Mouse (Mus musculus): ENCODE measurements at regions not wholly inside any gene's neighbourhood (a gene's known extent, or its start where the extent isn't known, plus 50 kb on each side); places are given as distances from the start of the nearest gene placed in this dataset.

DNA sequence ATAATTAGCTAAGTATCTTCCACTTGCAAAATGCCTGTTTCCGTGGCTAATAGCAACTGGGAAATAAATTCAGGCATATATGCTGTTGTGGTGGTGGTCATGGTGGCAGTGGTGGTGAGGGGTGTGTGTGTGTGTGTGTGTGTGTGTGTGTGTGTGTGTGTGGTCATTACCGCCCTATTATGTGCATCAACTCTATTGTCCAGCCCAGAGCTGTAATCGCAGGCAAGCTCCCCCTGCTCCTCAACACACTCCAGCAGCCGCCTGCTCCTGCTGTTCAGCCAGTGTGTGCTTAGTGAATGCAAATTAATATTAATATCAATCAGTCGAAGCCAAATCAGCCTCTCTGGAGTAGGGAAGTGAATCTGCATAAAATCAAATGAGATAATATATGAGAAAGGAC is 152.9 kb upstream of the Zic3 start:
- H3K27ac ChIP-seq (ENCODE audit: insufficient read depth, low read depth, low read length) = no peak overlapping the region
- 73% methylated on average over 5 of the region's 5 CpGs for WGBS
- TF ChIP-seq POLR2A (IDR thresholded peaks at IDR 0.05; ENCODE audit: insufficient read depth, low read depth, low read length) (no peak), CTCF (IDR thresholded peaks at IDR 0.05; ENCODE audit: insufficient read depth, low read depth, low read length) (no peak)
- H3K4me1 ChIP-seq (ENCODE audit: control insufficient read depth, insufficient read depth, low read length) = no peaks in the 10 kb centered on the region
- no peak overlapping the region for H3K4me3 ChIP-seq (ENCODE audit: insufficient read depth, low read depth, low read length)

DNA sequence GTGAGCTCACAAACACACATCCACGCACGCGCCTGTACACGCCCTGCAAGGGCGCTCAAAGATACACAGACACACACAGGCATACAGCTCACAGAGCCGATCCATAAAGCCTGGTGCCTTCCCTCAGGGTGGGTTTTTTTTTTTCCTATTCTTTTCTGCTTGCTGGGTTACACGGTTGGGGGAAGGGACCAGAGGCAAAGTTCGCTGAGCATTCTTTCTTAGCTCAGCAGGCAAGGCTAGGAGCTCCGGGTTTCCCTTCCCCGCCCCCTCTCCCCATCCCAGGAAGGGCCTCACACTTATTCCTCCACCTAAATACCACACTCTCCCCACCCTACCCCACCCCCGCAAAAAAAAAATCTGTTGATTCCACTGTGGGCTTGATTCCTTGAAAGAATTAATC is 105.8 kb upstream of the Zic3 start:
- Histone ChIP-seq H3K27ac (ENCODE audit: insufficient read depth, low read depth, low read length) (no peak overlapping the region), H3K4me3 (ENCODE audit: insufficient read depth, low read depth, low read length) (no peak overlapping the region), H3K4me1 (ENCODE audit: control insufficient read depth, insufficient read depth, low read length) (no peaks in the 10 kb centered on the region)
- 36% methylated on average over 11 of the region's 11 CpGs for WGBS
- TF ChIP-seq CTCF (IDR thresholded peaks at IDR 0.05; ENCODE audit: insufficient read depth, low read depth, low read length) (no peak), POLR2A (IDR thresholded peaks at IDR 0.05; ENCODE audit: insufficient read depth, low read depth, low read length) (no peak)

DNA sequence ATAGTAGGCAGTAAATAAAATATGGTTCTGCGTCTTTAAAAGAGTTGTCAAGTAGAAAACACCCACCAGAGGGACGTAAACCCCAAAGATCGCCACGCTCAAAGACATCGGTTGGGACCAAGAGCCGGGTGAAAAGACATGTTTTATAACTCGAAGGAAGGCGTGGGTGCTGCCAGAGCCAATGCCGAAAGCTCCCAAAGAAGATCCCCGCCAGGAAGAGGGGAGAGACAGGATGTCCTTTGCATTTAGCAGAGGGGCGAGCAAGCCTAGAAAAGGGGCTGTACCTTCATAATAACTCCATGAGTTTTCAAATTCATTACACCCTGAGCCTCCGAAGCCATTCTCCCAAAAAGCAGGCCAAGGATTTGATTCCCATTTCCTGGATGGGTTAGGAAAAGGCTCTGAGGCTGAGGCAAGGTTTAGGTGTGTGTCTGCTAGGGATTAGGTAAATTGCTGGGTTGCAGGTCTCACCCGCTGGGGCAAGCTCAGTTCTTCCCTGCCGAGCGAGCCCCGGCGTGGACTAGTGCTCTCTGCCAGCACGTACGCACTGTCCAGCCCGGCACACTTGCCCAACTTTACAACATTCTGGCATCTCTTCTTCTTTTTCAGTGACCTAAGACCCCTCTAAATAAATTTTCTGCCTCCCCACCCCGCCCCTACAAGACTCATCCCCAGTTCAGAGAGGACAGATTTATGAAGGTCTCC is 104.9 kb upstream of the Zic3 start:
- 30% methylated on average over 21 of the region's 21 CpGs for WGBS
- Histone ChIP-seq H3K27ac (ENCODE audit: insufficient read depth, low read depth, low read length) (no peak overlapping the region), H3K4me1 (ENCODE audit: control insufficient read depth, insufficient read depth, low read length) (no peaks in the 10 kb centered on the region), H3K4me3 (ENCODE audit: insufficient read depth, low read depth, low read length) (no peak overlapping the region)
- TF ChIP-seq CTCF (IDR thresholded peaks at IDR 0.05; ENCODE audit: insufficient read depth, low read depth, low read length) (no peak), POLR2A (IDR thresholded peaks at IDR 0.05; ENCODE audit: insufficient read depth, low read depth, low read length) (no peak)

DNA sequence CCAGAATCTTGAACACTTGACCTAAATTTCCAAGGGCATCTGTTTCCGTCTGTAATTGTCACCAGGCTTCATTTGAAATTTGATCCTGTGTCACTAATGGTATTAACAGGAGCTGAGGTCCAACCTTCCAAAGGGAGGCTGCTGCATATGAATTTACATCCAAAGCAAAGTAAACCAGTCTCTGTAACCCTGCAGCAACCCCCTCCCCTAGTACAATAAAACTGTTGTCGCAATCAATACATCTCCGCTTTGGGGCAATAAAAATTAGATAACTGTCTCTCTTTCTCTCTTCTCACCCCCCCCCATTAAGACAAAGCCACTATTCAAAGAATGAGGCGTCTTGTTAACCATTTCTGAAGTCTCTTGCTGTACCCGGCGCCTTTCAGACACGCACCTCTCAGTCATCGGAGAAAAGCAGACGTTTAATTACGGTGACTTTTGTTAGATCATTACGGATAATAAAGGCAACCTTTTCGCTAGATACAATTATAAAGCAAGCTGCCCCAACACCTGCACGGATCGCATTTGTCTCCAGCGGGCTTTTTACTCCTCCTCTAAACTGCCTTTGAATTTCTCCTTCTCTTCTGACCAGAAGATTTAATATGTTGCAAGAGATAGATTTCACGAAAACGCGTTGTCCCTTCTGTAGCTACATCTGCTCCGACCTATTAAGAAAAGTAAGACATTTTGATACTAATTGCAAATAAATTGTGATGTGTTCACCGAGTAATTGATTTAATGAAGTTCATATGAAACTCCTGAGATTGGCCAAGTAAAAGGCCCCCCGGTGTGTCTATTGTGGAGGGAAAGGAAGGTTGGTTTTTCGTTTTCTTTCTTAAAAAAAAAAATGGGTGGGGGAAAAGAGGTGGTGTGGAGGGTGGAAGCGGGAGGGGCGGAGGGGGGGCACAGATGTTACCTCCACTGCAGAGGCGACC is 104.1 kb upstream of the Zic3 start:
- no peak for TF ChIP-seq CTCF (IDR thresholded peaks at IDR 0.05; ENCODE audit: insufficient read depth, low read depth, low read length)
- no peak for TF ChIP-seq POLR2A (IDR thresholded peaks at IDR 0.05; ENCODE audit: insufficient read depth, low read depth, low read length)
- Histone ChIP-seq H3K27ac (ENCODE audit: insufficient read depth, low read depth, low read length) (no peak overlapping the region), H3K4me1 (ENCODE audit: control insufficient read depth, insufficient read depth, low read length) (no peaks in the 10 kb centered on the region), H3K4me3 (ENCODE audit: insufficient read depth, low read depth, low read length) (no peak overlapping the region)
- 29% methylated on average over 25 of the region's 25 CpGs for WGBS

DNA sequence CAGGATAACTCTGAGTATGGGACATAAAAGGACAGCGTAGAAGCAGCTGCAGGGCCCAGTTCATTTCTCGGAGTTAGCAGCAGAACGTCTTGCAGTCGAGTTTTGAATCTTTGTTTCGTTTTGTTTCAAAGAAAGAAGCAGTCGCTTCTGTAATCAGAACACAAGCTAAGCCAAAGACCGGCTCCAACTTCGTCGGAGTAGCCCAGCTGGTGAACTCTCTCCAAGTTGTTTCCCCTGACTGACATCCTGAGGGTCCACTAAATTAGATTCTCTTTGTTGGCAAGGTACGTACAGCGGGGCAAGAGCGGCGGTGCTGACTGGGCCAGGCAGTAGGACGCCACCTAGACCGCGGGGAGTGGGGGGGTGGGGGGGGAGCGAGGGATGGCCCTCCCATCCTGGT is 102.6 kb upstream of the Zic3 start:
- TF ChIP-seq POLR2A (IDR thresholded peaks at IDR 0.05; ENCODE audit: insufficient read depth, low read depth, low read length) = no peak
- no peak for TF ChIP-seq CTCF (IDR thresholded peaks at IDR 0.05; ENCODE audit: insufficient read depth, low read depth, low read length)
- H3K27ac ChIP-seq (ENCODE audit: insufficient read depth, low read depth, low read length) = no peak overlapping the region
- peak overlapping the region; percentile 13; the same call in 1 of the 2 replicates for H3K4me3 ChIP-seq (ENCODE audit: insufficient read depth, low read depth, low read length)
- H3K4me1 ChIP-seq (ENCODE audit: control insufficient read depth, insufficient read depth, low read length) = no peaks in the 10 kb centered on the region
- WGBS = 19% methylated on average over 17 of the region's 17 CpGs

DNA sequence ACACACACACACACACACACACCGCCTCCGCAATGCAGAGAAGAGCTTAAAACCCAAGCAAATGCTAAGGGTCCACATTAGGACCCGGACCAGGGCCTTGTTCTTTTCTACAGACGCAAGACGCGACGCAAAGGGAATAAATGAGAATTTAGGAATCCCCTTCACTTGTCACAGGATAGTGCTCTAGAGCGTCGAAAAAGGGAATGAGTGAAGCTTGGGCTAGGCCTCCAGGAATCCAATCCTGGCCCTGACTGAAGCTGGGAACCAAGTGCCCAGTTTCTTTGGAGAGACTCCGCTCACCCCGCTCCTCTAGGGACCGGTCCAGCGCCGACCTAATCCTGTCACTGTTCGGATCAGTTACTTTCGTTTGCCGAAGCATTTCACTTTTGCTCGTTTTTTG is 102.1 kb upstream of the Zic3 start:
- Histone ChIP-seq H3K4me1 (ENCODE audit: control insufficient read depth, insufficient read depth, low read length) (no peaks in the 10 kb centered on the region), H3K27ac (ENCODE audit: insufficient read depth, low read depth, low read length) (no peak overlapping the region), H3K4me3 (ENCODE audit: insufficient read depth, low read depth, low read length) (peak overlapping the region; percentile 7)
- WGBS = 27% methylated on average over 18 of the region's 18 CpGs
- TF ChIP-seq CTCF (IDR thresholded peaks at IDR 0.05; ENCODE audit: insufficient read depth, low read depth, low read length) = no peak
- TF ChIP-seq POLR2A (IDR thresholded peaks at IDR 0.05; ENCODE audit: insufficient read depth, low read depth, low read length) = no peak

DNA sequence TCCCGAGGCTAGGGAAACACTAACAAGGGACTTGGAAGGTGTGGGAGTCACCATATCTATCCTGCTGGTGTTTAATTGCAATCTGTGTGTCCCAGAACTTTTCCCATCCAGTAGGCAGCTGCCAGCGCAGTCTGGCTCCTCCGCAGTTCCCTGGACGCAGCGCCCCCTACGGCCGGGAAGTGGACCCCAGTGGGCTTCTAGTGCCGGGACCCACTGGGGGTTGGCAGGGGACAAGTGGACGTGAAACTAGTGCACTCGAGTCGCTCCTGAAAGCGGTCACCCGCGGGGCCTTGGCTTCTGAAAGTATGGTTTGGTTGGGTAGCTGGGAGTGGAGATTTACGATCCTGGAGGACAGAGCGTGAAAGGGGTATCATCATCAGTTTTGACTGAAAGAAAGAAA is 101.2 kb upstream of the Zic3 start:
- WGBS = 24% methylated on average over 16 of the region's 16 CpGs
- no peak for TF ChIP-seq CTCF (IDR thresholded peaks at IDR 0.05; ENCODE audit: insufficient read depth, low read depth, low read length)
- no peak for TF ChIP-seq POLR2A (IDR thresholded peaks at IDR 0.05; ENCODE audit: insufficient read depth, low read depth, low read length)
- H3K4me1 ChIP-seq (ENCODE audit: control insufficient read depth, insufficient read depth, low read length) = no peaks in the 10 kb centered on the region
- H3K27ac ChIP-seq (ENCODE audit: insufficient read depth, low read depth, low read length) = no peak overlapping the region; the same call in 1 of the 2 replicates
- no peak overlapping the region for H3K4me3 ChIP-seq (ENCODE audit: insufficient read depth, low read depth, low read length)

DNA sequence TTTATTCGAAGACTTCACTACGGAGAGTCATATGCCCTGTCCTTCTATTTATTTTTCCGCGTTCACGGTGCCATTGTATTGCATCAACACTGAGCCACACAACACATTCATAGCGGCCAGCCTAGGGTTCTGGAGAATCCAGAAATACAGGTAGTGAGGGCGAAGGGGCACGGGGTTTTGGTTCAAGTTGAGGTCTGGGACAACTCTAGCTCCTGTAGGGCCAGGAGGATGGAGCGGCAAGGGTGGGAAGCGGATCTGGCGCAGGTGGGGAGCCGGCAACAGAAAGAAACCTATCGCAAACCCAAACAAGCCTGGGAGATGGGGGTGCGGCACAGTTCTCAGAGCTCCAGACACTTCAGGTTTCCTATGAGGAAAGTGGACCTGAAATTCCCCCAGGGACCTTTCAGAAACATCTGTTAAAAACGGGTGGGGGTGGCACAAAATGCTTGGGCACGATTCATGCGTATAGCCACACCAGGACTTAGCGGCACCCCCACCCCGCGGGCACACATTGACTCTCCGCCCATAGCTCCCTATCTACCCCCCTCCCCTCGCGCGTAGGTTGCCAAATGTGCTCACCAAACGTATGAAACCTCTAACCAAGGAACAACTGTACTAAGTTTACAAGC is 100.6 kb upstream of the Zic3 start:
- 23% methylated on average over 25 of the region's 25 CpGs for WGBS
- no peak overlapping the region for H3K27ac ChIP-seq (ENCODE audit: insufficient read depth, low read depth, low read length)
- TF ChIP-seq CTCF (IDR thresholded peaks at IDR 0.05; ENCODE audit: insufficient read depth, low read depth, low read length) (no peak), POLR2A (IDR thresholded peaks at IDR 0.05; ENCODE audit: insufficient read depth, low read depth, low read length) (no peak)
- no peak overlapping the region for H3K4me3 ChIP-seq (ENCODE audit: insufficient read depth, low read depth, low read length)
- H3K4me1 ChIP-seq (ENCODE audit: control insufficient read depth, insufficient read depth, low read length) = no peaks in the 10 kb centered on the region

DNA sequence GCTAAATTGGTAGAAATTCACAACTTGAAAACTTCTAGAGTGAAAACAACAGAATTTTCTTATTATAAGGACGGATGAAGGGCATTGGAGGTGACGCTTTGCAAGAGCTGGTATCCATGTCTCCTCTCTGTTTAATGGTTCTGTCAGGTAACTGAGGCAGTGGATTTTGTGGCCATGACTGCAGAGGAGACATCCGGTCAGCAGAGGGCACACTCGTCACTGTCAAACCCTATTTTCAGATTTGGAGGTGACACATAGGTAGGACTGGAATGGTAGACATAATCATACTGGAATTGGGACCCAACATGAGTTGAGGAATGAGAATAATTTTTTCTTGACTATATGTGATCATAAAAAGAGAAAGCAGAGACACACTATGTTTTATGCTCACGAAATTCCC is 98.7 kb upstream of the Zic3 start:
- TF ChIP-seq POLR2A (IDR thresholded peaks at IDR 0.05; ENCODE audit: insufficient read depth, low read depth, low read length) (no peak), CTCF (IDR thresholded peaks at IDR 0.05; ENCODE audit: insufficient read depth, low read depth, low read length) (no peak)
- 57% methylated on average over 5 of the region's 5 CpGs for WGBS
- no peak overlapping the region for H3K4me3 ChIP-seq (ENCODE audit: insufficient read depth, low read depth, low read length)
- H3K4me1 ChIP-seq (ENCODE audit: control insufficient read depth, insufficient read depth, low read length) = no peaks in the 10 kb centered on the region
- no peak overlapping the region for H3K27ac ChIP-seq (ENCODE audit: insufficient read depth, low read depth, low read length)
